In the genomic region with DNA sequence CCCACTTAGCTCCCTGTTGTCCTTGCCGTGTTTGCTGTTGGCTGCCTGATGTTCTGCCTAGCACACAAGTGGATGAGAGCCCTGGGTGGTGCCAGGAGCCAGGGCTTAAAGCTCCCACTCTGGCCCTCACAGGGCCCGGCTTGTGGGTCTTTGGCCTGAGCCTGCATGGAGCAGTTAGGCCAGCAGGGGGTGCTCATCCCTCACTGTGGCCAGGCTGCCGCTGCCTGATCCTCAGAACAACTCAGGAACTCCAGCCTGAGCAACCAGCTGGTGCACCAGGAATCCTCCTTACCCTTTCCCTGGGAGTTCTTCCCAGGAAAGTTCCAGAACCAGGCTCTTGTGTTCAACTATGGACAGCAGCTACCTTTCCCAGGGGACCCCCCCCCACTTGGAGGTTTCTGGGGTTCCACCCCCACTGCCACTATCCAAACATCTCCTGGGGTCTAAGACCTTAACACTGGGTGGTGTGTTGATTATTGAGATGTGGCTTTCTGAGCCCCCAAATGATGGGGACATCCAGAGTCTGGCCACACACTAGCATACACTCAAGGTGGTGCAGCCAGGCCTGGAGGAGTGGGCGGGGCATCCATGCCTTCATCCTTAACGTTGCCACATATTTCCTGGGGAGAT, we compare ENCODE assay signal across 8 mouse cellular contexts. TPM values are rescaled to one million over a fixed set of nuclear protein-coding genes. Genes with fewer than 3 reads are reported as not detected.
DNase-seq lines count a peak whose midpoint lies in the region; ATAC-seq lines count a peak whose summit lies in the region.

No protein-coding gene starts in this region.

- 0 out of 2 replicates have a peak, but pooled peaks cover 4% of the 10 kb centered on the region for H3K4me1 ChIP-seq in kidney, embryonic 15.5 days
- H3K4me1 ChIP-seq in liver, embryonic 11.5 days (replicated peaks; ENCODE audit: control insufficient read depth, insufficient read depth, low read length) = no peaks in the 10 kb centered on the region
- H3K4me1 ChIP-seq in stomach, embryonic 15.5 days = 0 out of 2 replicates have a peak, but pooled peaks cover 4% of the 10 kb centered on the region

- no peak overlapping the region for H3K4me2 ChIP-seq in kidney, embryonic 15.5 days
- H3K4me2 ChIP-seq in liver, embryonic 11.5 days = no peak overlapping the region
- no peak overlapping the region for H3K4me2 ChIP-seq in stomach, embryonic 15.5 days

- H3K27ac ChIP-seq in kidney, embryonic 15.5 days = no peak overlapping the region
- no peak overlapping the region for H3K27ac ChIP-seq in liver, embryonic 11.5 days (ENCODE audit: low read depth, low read length)
- no peak overlapping the region for H3K27ac ChIP-seq in stomach, embryonic 15.5 days

- no peak overlapping the region for H3K9ac ChIP-seq in kidney, embryonic 15.5 days
- H3K9ac ChIP-seq in liver, embryonic 11.5 days (ENCODE audit: low read depth, low read length) = no peak overlapping the region
- no peak overlapping the region for H3K9ac ChIP-seq in stomach, embryonic 15.5 days

- H3K9me3 ChIP-seq in kidney, embryonic 15.5 days (replicated peaks) = no peaks in the 10 kb centered on the region
- no peaks in the 10 kb centered on the region for H3K9me3 ChIP-seq in liver, embryonic 11.5 days (ENCODE audit: control insufficient read depth, low read length)
- H3K9me3 ChIP-seq in stomach, embryonic 15.5 days = no peaks in the 10 kb centered on the region

- H3K27me3 ChIP-seq in kidney, embryonic 15.5 days = no peaks in the 10 kb centered on the region
- H3K27me3 ChIP-seq in liver, embryonic 11.5 days (replicated peaks; ENCODE audit: control insufficient read depth, insufficient read depth, low read length) = no peaks in the 10 kb centered on the region
- H3K27me3 ChIP-seq in stomach, embryonic 15.5 days (replicated peaks) = no peaks in the 10 kb centered on the region

- 0 out of 2 replicates have a peak, but pooled peaks have one; percentile 12 for ATAC-seq in kidney, embryonic 15.5 days (replicated peaks; ENCODE audit: low FRiP score)
- no peak for ATAC-seq in liver, embryonic 11.5 days (replicated peaks; ENCODE audit: low FRiP score)
- ATAC-seq in stomach, embryonic 15.5 days (ENCODE audit: insufficient read depth, low FRiP score, low read depth) = peak; percentile 34; the same call in 1 of the 2 replicates

- no peak overlapping the region for H3K4me3 ChIP-seq in kidney, embryonic 15.5 days (replicated peaks)
- no peak overlapping the region for H3K4me3 ChIP-seq in liver, embryonic 11.5 days (ENCODE audit: low read depth, low read length)
- H3K4me3 ChIP-seq in stomach, embryonic 15.5 days (replicated peaks) = no peak overlapping the region

- WGBS in kidney, embryonic 15.5 days = 43% methylated on average over 5 of the region's 5 CpGs
- 43% methylated on average over 5 of the region's 5 CpGs for WGBS in liver, embryonic 11.5 days
- 41% methylated on average over 5 of the region's 5 CpGs for WGBS in stomach, embryonic 15.5 days

- DNase-seq in 416B (ENCODE audit: low read depth) = peak; percentile 59
- peak; percentile 85 for DNase-seq in adrenal gland, adult 2 months
- peak; percentile 79 for DNase-seq in embryo, embryonic 11 days
- peak; percentile 83 for DNase-seq in heart, adult 8-10 months (ENCODE audit: low spot score)
- DNase-seq in liver, embryonic 11.5 days (ENCODE audit: low spot score) = peak; percentile 62
- DNase-seq in neural tube, embryonic 10.5 days (ENCODE audit: extremely low spot score, low spot score) = peak; percentile 86

- H3K36me3 ChIP-seq in kidney, embryonic 15.5 days = peaks cover 40% of the 10 kb centered on the region
- peaks cover 3% of the 10 kb centered on the region; the same call in 1 of the 2 replicates for H3K36me3 ChIP-seq in liver, embryonic 11.5 days (ENCODE audit: control insufficient read depth, insufficient read depth, low read length)
- H3K36me3 ChIP-seq in stomach, embryonic 15.5 days = 0 out of 2 replicates have a peak, but pooled peaks cover 11% of the 10 kb centered on the region

RNA-seq across cellular contexts. Expression of a gene that starts 7.0 kb away (rescaled TPM):
- 10 to 100 TPM; 13.8 to 22.0 TPM for total RNA-seq in adrenal gland, adult 2 months (2021)
- polyA plus RNA-seq in adrenal gland, adult 2 months (2012; rRNA removed) = 20.6 and 22.7 TPM in 2 replicates
- total RNA-seq in heart, adult 8-10 months (2022) = 10 to 100 TPM; 13.9 to 20.3 (median 17.1) TPM
- polyA plus RNA-seq in kidney, embryonic 15.5 days (2015; fragmentation: Nextera tagmentation; extraction: Ambion mirVana) = 14.2 and 16.5 TPM in 2 replicates
- polyA plus RNA-seq in liver, embryonic 11.5 days (2014; fragmentation: Nextera tagmentation; extraction: Ambion mirVana) = 8.6 and 8.8 TPM in 2 replicates
- 14.5 and 14.9 TPM in 2 replicates for polyA plus RNA-seq in stomach, embryonic 15.5 days (2015; fragmentation: Nextera tagmentation; extraction: Ambion mirVana)

RNA-seq across cellular contexts. Expression of a gene that starts 18.4 kb away (rescaled TPM):
- total RNA-seq in adrenal gland, adult 2 months (2021) = not detected
- polyA plus RNA-seq in adrenal gland, adult 2 months (2012; rRNA removed) = 0.20 and 0.31 TPM in 2 replicates
- total RNA-seq in heart, adult 8-10 months (2022) = under 1 TPM; 0.37 to 0.78 (median 0.38) TPM
- 1.1 and 1.2 TPM in 2 replicates for polyA plus RNA-seq in kidney, embryonic 15.5 days (2015; fragmentation: Nextera tagmentation; extraction: Ambion mirVana)
- polyA plus RNA-seq in liver, embryonic 11.5 days (2014; fragmentation: Nextera tagmentation; extraction: Ambion mirVana) = not detected in 2 replicates
- polyA plus RNA-seq in stomach, embryonic 15.5 days (2015; fragmentation: Nextera tagmentation; extraction: Ambion mirVana) = not detected in 2 replicates
